Mouse (Mus musculus) heart, embryonic 13.5 days (tissue): ENCODE results near the gene Tesk1. TPM values are rescaled to one million over a fixed set of nuclear protein-coding genes. Genes with fewer than 3 reads are reported as not detected.
"Not testable (repeated sequence)": the region's sequence is repeated elsewhere in the genome, so short reads cannot be mapped to it uniquely, and the experiment has no call there.

Source experiments
- ATAC-seq: fragments of 200-750 bp; cut with Nextera tagmentation; 2 replicates; pipeline ENCODE4 v1.8.0; 2017; ENCODE audit warnings: moderate TSS enrichment; ENCODE audit not compliant: insufficient number of reproducible peaks, low FRiP score, low TSS enrichment; ENCODE audit errors: extremely low read depth
- H3K27ac ChIP-seq: fragments of 300-500 bp; sonication (generic); replicated peaks from 2 replicates; pipeline ENCODE4 v1.5.1; 2015; ENCODE audit warnings: moderate library complexity, mild to moderate bottlenecking, inconsistent platforms
- H3K27me3 ChIP-seq: fragments of 300-500 bp; sonication (generic); replicated peaks from 2 replicates; pipeline ENCODE4 v1.6.1; 2015; ENCODE audit warnings: mild to moderate bottlenecking, inconsistent platforms
- H3K36me3 ChIP-seq: fragments of 300-500 bp; sonication (generic); 2 replicates; pipeline ENCODE4 v1.6.1; 2015; ENCODE audit warnings: mild to moderate bottlenecking, inconsistent platforms
- H3K4me1 ChIP-seq: fragments of 300-500 bp; sonication (generic); 2 replicates; pipeline ENCODE4 v1.6.1; 2015; ENCODE audit warnings: inconsistent platforms
- H3K4me2 ChIP-seq: fragments of 300-500 bp; sonication (generic); 2 replicates; pipeline ENCODE4 v1.6.1; 2015; ENCODE audit warnings: inconsistent platforms, mild to moderate bottlenecking, moderate library complexity
- H3K4me3 ChIP-seq: fragments of 300-500 bp; sonication (generic); 2 replicates; pipeline ENCODE4 v1.5.1; 2015; ENCODE audit warnings: moderate library complexity, mild to moderate bottlenecking, inconsistent platforms
- H3K9ac ChIP-seq: fragments of 300-500 bp; sonication (generic); 2 replicates; pipeline ENCODE4 v1.6.1; 2015; ENCODE audit warnings: inconsistent platforms, mild to moderate bottlenecking, moderate library complexity
- H3K9me3 ChIP-seq: fragments of 300-500 bp; sonication (generic); 2 replicates; pipeline ENCODE4 v1.6.1; 2016; ENCODE audit warnings: inconsistent platforms
- WGBS: fragments of 180-500 bp; shearing (Covaris S2); methylation state at CpG from one replicate; pipeline ENCODE4 v1.1.7; 2015; ENCODE audit warnings: mixed read lengths; 5-methylcytosine and 5-hydroxymethylcytosine counted together
- polyA plus RNA-seq: library from polyadenylated mRNA; unstranded; fragments of >200 nt; fragmentation: Nextera tagmentation; extraction: Ambion mirVana; gene quantifications from 2 replicates; pipeline ENCODE4 v1.2.1, GENCODE M21; 2015

The Tesk1 gene
- polyA plus RNA-seq, 1 experiment from 2014 or later: 3.8 TPM

DNA sequence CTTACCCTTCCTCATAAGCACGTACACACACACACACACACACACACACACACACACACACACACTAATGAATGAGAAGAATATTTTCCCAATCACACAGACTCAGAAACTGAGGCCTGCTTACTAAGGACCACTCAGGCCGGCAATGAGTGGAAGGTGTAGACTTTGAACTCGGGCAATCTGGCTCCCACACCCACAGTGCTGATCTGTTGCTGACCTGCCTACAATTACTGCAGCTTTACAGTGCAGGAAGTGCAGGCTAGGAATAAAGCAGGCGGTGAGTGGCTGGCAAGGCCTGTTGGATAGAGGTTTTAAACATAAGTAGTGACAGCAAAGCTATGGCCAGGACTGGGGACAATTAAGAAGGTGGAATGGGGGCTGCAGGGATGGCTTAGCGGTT, 39.2 kb downstream of the Tesk1 start:
- H3K4me3 ChIP-seq: no peak overlapping the region
- H3K36me3 ChIP-seq: no peaks in the 10 kb centered on the region
- 0 out of 2 replicates have a peak, but pooled peaks cover 9% of the 10 kb centered on the region for H3K27me3 ChIP-seq
- WGBS: 79% methylated on average over 5 of the region's 5 CpGs
- H3K27ac ChIP-seq: no peak overlapping the region
- H3K9me3 ChIP-seq: no peaks in the 10 kb centered on the region
- no peak for ATAC-seq
- H3K9ac ChIP-seq: no peak overlapping the region
- no peak overlapping the region for H3K4me2 ChIP-seq
- peaks cover 3% of the 10 kb centered on the region; the same call in 1 of the 2 replicates for H3K4me1 ChIP-seq

DNA sequence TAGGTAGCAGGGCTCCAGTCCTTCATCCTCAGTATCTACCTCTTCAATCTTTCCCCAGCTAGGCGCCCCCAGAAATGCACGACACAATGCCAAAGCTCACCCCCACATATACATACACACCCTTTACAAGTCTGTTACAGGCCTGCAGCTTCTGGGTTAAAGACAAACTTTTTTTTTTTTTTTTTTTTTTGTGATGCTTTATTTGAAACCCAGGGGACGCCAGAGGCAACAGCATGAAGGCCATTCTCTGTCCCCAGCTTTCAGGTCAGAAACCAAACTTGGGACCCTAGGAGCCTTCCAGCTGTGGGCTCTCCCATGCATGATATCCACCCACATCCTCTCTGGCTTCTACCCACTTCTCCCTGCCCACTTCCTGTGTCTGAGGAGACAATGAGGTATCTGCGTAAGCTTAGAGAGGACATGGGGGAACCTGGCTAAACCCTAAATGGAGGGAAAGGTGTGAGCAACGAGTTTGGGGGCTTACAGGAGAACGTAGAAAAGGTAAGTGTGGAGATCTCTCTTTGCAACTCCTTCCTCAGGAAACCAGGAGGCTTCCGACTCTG, 40.2 kb downstream of the Tesk1 start:
- no peak overlapping the region for H3K4me2 ChIP-seq
- H3K27me3 ChIP-seq: 0 out of 2 replicates have a peak, but pooled peaks cover 9% of the 10 kb centered on the region
- no peaks in the 10 kb centered on the region for H3K36me3 ChIP-seq
- ATAC-seq: no peak
- no peak overlapping the region for H3K27ac ChIP-seq
- H3K9me3 ChIP-seq: no peaks in the 10 kb centered on the region
- H3K4me3 ChIP-seq: no peak overlapping the region
- 67% methylated on average over 7 of the region's 7 CpGs for WGBS
- no peak overlapping the region for H3K9ac ChIP-seq
- peaks cover 3% of the 10 kb centered on the region; the same call in 1 of the 2 replicates for H3K4me1 ChIP-seq

DNA sequence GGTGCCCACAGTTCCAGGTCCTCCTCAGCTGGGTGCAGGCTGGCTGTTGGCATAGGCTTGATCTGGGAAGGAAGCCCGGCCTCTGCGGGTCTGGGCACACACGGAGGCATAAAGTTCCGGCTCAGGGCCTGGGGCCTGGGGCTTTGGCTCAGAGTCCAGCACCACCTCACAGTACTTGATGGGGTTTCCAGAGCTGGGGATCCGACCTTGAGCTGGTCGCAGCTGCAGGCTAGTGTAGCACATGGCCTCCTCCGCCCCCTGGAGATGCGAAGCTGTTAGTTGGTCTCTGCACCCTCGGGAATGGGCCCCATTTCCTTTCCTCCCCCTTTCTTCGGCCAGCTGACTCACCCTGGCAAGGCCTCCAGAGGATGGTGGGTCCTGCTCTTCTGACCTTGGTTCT, 40.9 kb downstream of the Tesk1 start:
- H3K27me3 ChIP-seq: 0 out of 2 replicates have a peak, but pooled peaks cover 9% of the 10 kb centered on the region
- no peak overlapping the region for H3K4me3 ChIP-seq
- H3K9me3 ChIP-seq: no peaks in the 10 kb centered on the region
- H3K4me2 ChIP-seq: no peak overlapping the region
- no peaks in the 10 kb centered on the region for H3K36me3 ChIP-seq
- H3K9ac ChIP-seq: 0 out of 2 replicates have a peak overlapping the region, but pooled peaks have one; percentile 24
- WGBS: 57% methylated on average over 10 of the region's 10 CpGs
- no peak overlapping the region for H3K27ac ChIP-seq
- no peak for ATAC-seq
- peaks cover 3% of the 10 kb centered on the region; the same call in 1 of the 2 replicates for H3K4me1 ChIP-seq

DNA sequence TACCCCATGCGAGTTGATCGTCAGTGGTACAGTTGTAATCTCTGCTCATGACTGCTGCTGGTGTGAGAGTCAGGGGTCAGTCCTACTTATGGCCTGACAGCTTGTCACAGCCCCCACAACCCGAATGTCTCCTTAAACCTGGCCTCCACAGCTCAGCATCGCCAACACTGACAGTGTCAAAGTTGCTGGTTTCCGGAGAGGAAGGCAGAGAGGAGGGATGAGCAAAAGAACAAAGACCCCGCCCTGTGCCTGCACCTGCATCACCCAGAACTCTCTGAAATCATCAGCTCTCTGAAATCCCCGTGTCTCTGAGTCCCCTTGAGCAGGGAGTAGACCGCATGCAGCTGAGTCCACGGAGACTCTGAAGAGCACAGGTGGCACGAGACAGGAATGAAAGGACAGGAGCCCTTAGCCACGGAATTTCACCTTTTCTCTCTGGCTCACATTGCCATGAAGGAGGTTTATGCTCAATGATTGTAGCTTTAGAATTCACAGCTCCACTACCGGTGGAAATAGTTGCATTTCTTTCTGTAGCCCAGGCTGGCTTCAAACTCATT, 41.9 kb downstream of the Tesk1 start, which contains the start of gene Sit1:
Sit1 (minus strand) TSS at position 200 of the 557 bp plus-strand sequence.
- Histone ChIP-seq H3K36me3 (no peaks in the 10 kb centered on the region), H3K9me3 (no peaks in the 10 kb centered on the region), H3K27me3 (0 out of 2 replicates have a peak, but pooled peaks cover 9% of the 10 kb centered on the region), H3K4me1 (peaks cover 3% of the 10 kb centered on the region; the same call in 1 of the 2 replicates), H3K4me2 (no peak within 1 kb of the TSS), H3K4me3 (no peak within 1 kb of the TSS), H3K27ac (no peak within 1 kb of the TSS), H3K9ac (0 out of 2 replicates have a peak within 1 kb of the TSS, but pooled peaks have one; percentile 24)
- 54% methylated on average over 12 of the region's 12 CpGs for WGBS
- ATAC-seq: no peak

DNA sequence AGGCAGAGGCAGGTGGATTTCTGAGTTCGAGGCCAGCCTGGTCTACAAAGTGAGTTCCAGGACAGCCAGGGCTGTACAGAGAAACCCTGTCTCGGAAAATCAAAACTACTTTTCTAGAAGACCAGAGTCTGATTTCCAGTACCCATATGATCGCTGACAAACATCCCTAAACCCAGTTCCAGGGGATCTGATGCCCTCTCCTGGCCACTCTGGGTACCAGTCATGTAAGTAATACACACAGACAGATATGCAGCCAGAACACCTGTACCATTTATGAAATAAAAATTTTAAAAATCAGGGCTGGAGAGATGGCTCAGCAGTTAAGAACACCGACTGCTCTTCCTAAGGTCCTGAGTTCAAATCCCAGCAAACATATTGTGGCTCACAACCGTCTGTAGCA, 43.9 kb downstream of the Tesk1 start:
- 77% methylated on average over 5 of the region's 5 CpGs for WGBS
- not testable (repeated sequence) for ATAC-seq

DNA sequence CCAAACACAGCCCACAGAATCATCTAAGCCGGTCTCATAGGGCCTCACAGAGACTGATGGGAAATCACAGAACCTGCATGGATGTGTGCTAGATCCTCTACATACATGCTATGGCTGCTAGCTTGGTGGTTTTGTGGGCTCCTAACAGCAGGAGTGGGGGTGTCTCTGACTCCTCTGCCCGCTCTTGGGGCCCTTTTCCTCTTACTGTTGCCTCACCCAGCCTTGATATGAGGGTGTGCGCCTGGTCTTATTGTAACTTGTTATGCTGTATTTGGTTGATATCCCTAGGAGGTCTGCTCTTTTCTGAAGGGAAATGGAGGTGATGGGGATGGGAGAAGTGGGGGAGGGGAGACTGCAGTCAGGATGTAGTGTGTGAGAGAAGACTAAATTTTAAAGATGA, 47.9 kb downstream of the Tesk1 start:
- Histone ChIP-seq H3K36me3 (no peaks in the 10 kb centered on the region), H3K4me1 (peaks cover 9% of the 10 kb centered on the region), H3K9me3 (no peaks in the 10 kb centered on the region; the same call in 1 of the 2 replicates), H3K27me3 (no peaks in the 10 kb centered on the region), H3K27ac (no peak overlapping the region), H3K4me3 (no peak overlapping the region), H3K4me2 (no peak overlapping the region), H3K9ac (no peak overlapping the region)
- ATAC-seq: no peak
- WGBS: 89% methylated on average over 3 of the region's 3 CpGs

More for the DNA sequence above, 43.9 kb downstream of the Tesk1 start:
- H3K9me3 ChIP-seq, H3K4me1 ChIP-seq, H3K36me3 ChIP-seq, H3K4me2 ChIP-seq, H3K4me3 ChIP-seq, H3K9ac ChIP-seq, H3K27me3 ChIP-seq, H3K27ac ChIP-seq: not testable (repeated sequence)

DNA sequence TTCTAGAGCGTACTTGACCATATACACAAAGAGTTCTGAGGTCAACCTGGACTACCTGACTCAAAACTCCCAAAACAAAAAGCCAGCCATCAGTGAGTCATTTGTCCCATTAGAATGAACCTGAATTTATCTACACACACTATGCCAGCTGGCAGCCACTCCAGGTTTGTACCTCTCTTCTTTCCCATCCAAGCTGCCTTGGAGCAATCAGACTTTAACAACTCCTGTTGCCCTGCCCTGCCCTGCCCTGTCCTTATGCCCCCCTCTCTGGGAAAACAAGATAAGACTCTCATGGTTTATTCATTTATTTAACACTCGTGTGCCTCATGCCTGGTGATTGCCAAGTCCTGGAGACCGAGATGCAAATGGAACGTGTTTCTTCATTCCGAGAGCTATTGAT, 49.1 kb downstream of the Tesk1 start:
- Histone ChIP-seq H3K4me2 (no peak overlapping the region), H3K9ac (no peak overlapping the region), H3K27me3 (no peaks in the 10 kb centered on the region), H3K27ac (no peak overlapping the region), H3K4me1 (peaks cover 21% of the 10 kb centered on the region), H3K4me3 (no peak overlapping the region), H3K36me3 (peaks cover 7% of the 10 kb centered on the region), H3K9me3 (no peaks in the 10 kb centered on the region; the same call in 1 of the 2 replicates)
- no peak for ATAC-seq
- 70% methylated on average over 5 of the region's 5 CpGs for WGBS

DNA sequence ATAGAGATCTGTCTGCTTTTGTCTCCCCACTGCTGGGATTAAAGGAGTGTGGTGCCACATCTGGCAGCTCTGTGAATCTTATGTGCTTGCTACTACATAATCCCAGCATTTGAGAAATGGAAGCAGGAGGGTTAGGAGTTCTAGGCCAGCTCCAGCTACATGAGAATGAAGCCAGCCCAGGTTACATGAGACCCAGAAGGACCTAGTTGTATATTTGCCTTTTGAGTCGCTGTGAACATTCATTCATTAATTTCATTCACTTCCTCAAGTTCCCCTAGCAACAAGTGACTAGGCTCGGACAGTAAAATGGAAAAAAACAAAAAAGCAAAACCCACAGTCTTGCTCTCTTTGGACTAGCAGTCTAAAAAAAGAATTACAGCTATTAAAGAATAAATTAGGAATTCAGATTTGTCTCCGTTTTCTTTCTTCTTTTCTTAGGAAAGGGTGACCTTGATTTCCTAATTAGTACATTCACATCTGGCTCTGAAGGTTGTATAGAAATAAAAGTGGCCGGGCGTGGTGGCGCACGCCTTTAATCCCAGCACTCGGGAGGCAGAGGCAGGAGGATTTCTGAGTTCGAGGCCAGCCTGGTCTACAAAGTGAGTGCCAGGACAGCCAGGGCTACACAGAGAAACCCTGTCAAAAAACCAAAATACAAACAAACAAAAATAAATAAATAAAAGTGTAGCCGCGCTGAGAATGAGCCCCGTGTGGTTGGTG, 50.5 kb downstream of the Tesk1 start:
- peaks cover 21% of the 10 kb centered on the region for H3K36me3 ChIP-seq
- peaks cover 35% of the 10 kb centered on the region for H3K4me1 ChIP-seq
- WGBS: 44% methylated on average over 12 of the region's 12 CpGs

DNA sequence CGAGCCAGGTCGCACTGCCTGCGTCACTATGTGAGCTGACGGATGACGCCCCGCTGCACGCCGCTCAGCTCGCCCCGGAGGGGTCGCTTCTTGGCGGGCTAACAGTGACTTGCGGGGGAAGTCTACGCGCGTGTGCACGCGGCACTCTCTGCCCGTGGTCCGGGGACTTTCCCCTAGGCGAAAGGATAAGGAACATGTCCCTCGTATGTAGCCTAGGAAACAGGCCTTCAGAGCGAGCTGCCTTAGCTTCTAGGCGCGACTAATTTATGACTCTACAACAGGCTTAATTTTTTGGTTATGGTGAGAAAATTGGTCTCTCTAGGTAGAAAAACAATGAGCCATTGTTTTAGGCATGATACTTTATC, 51.1 kb downstream of the Tesk1 start, which contains the start of gene Ccdc107:
Ccdc107 (plus strand) TSS at position 80 of the 365 bp plus-strand sequence.
- ATAC-seq: peak; percentile 93
- under 1% methylated on average over 25 of the region's 25 CpGs for WGBS
- peaks cover 40% of the 10 kb centered on the region for H3K4me1 ChIP-seq
- peak within 1 kb of the TSS; percentile 78 for H3K4me2 ChIP-seq
- H3K27me3 ChIP-seq: no peaks in the 10 kb centered on the region
- peak within 1 kb of the TSS; percentile 86 for H3K4me3 ChIP-seq
- peak within 1 kb of the TSS; percentile 94 for H3K27ac ChIP-seq
- H3K9ac ChIP-seq: peak within 1 kb of the TSS; percentile 93
- no peaks in the 10 kb centered on the region; the same call in 1 of the 2 replicates for H3K9me3 ChIP-seq
- H3K36me3 ChIP-seq: peaks cover 24% of the 10 kb centered on the region

More for the DNA sequence above, 50.5 kb downstream of the Tesk1 start:
- no peaks in the 10 kb centered on the region; the same call in 1 of the 2 replicates for H3K9me3 ChIP-seq
- H3K9ac ChIP-seq: peak overlapping the region; percentile 39; the same call in 1 of the 2 replicates
- peak overlapping the region; percentile 94 for H3K27ac ChIP-seq
- no peak for ATAC-seq
- H3K4me3 ChIP-seq: peak overlapping the region; percentile 86
- peak overlapping the region; percentile 78 for H3K4me2 ChIP-seq
- H3K27me3 ChIP-seq: no peaks in the 10 kb centered on the region

DNA sequence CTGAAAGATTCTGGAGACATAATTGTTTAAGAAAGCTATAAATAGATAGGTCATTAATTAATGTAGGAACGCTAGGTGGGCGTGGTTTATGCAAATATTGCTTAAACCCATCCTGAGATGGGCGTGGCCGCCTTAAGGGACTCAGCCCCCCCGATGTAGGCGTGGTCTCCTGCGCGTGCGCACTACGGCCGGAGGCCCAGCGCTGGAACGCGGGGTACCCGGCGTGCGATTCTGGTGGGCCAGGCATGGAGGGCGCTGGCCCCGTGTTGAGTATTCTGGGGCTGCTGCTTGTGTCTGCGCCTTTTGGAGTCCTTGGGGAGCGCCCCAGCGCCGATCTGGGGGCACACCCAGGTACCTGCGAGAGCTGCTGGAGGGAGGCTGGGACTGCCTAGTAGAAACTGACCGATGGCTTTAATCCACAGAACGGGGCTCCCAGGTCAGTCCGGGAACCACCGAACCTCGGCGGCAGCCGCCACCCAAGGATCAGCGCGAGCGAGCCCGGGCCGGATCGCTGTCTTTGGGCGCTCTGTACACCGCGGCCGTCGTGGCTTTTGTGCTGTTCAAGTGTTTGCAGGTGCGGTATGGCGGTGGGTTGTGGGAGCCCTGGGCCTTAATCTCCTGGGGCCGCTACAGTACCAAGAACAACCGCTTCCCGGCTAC, 51.6 kb downstream of the Tesk1 start:
- no peaks in the 10 kb centered on the region for H3K27me3 ChIP-seq
- no peaks in the 10 kb centered on the region; the same call in 1 of the 2 replicates for H3K9me3 ChIP-seq
- peak overlapping the region; percentile 94 for H3K27ac ChIP-seq
- H3K36me3 ChIP-seq: peaks cover 24% of the 10 kb centered on the region
- peak overlapping the region; percentile 78 for H3K4me2 ChIP-seq
- H3K9ac ChIP-seq: peak overlapping the region; percentile 93
- under 1% methylated on average over 47 of the region's 47 CpGs for WGBS
- ATAC-seq: peak; percentile 84
- peaks cover 45% of the 10 kb centered on the region for H3K4me1 ChIP-seq
- H3K4me3 ChIP-seq: peak overlapping the region; percentile 86

DNA sequence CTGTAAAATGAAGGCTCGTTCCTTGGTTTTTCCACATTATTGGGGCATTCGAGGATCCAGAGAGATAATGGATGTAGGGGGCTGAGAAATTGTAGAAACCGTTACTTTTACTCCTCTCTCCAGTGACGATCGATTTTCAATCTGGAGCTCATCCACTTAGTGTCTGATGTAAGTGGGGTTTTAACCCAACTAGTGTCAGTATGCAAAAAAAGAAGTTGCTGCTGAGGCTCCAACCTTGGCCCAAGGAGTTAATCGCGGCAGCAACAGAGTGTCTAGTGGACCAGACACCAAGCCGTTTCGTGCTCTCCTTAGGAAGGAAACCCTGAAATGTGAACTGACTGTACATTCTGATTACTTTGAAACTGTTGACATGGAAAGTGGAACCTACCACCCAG, 52.1 kb downstream of the Tesk1 start:
- no peak for ATAC-seq
- Histone ChIP-seq H3K27ac (peak overlapping the region; percentile 94), H3K27me3 (no peaks in the 10 kb centered on the region), H3K4me1 (peaks cover 51% of the 10 kb centered on the region), H3K36me3 (peaks cover 24% of the 10 kb centered on the region), H3K4me2 (peak overlapping the region; percentile 78), H3K4me3 (peak overlapping the region; percentile 86), H3K9ac (peak overlapping the region; percentile 93), H3K9me3 (no peaks in the 10 kb centered on the region; the same call in 1 of the 2 replicates)
- 2% methylated on average over 9 of the region's 9 CpGs for WGBS
